Mouse (Mus musculus): Measurements from ENCODE around the gene Map3k21. TPM values are rescaled to one million over a fixed set of nuclear protein-coding genes. Genes with fewer than 3 reads are reported as not detected.
A peak's percentile ranks its signal among the peaks of the same experiment; 100 is the strongest.

Map3k21 gene
- polyA plus RNA-seq, 1 experiment from 2014 or later, result 0.27 TPM

GRCm38 (mm10) chr8:125975981-125976380 is 65.7 kb downstream of the Map3k21 start:
- Histone ChIP-seq H3K36me3 (no peaks in the 10 kb centered on the region), H3K4me1 (no peaks in the 10 kb centered on the region), H3K9ac (no peak overlapping the region), H3K9me3 (replicated peaks) (no peaks in the 10 kb centered on the region), H3K4me2 (replicated peaks) (no peak overlapping the region), H3K27me3 (no peaks in the 10 kb centered on the region), H3K27ac (replicated peaks) (no peak overlapping the region), H3K4me3 (replicated peaks) (no peak overlapping the region)
- WGBS, result 75% methylated on average over 4 of the region's 4 CpGs
- no peak for ATAC-seq (ENCODE audit: insufficient number of reproducible peaks, low FRiP score, low TSS enrichment, low read depth)

- ATAC-seq (ENCODE audit: insufficient number of reproducible peaks, low FRiP score, low TSS enrichment, low read depth), result no peak
- 35% methylated on average over 6 of the region's 6 CpGs for WGBS
- H3K27me3 ChIP-seq, result no peaks in the 10 kb centered on the region
Measured at GRCm38 (mm10) chr8:125980826-125981225, 70.6 kb downstream of the Map3k21 start.

GRCm38 (mm10) chr8:125983515-125983914 is 73.3 kb downstream of the Map3k21 start:
- Histone ChIP-seq H3K27ac (replicated peaks) (no peak overlapping the region), H3K9ac (no peak overlapping the region), H3K9me3 (replicated peaks) (no peaks in the 10 kb centered on the region), H3K27me3 (no peaks in the 10 kb centered on the region), H3K4me3 (replicated peaks) (no peak overlapping the region), H3K4me1 (0 out of 2 replicates have a peak, but pooled peaks cover 4% of the 10 kb centered on the region), H3K36me3 (no peaks in the 10 kb centered on the region), H3K4me2 (replicated peaks) (no peak overlapping the region)
- ATAC-seq (ENCODE audit: insufficient number of reproducible peaks, low FRiP score, low TSS enrichment, low read depth), result no peak
- WGBS, result 71% methylated on average over 3 of the region's 3 CpGs

More at GRCm38 (mm10) chr8:125980826-125981225, 70.6 kb downstream of the Map3k21 start:
- Histone ChIP-seq H3K4me1 (no peaks in the 10 kb centered on the region), H3K9ac (no peak overlapping the region), H3K4me3 (replicated peaks) (no peak overlapping the region), H3K9me3 (replicated peaks) (no peaks in the 10 kb centered on the region), H3K4me2 (replicated peaks) (no peak overlapping the region), H3K36me3 (no peaks in the 10 kb centered on the region), H3K27ac (replicated peaks) (no peak overlapping the region)

GRCm38 (mm10) chr8:125984140-125984539 is 73.9 kb downstream of the Map3k21 start:
- no peak overlapping the region for H3K4me3 ChIP-seq (replicated peaks)
- 93% methylated on average over 4 of the region's 4 CpGs for WGBS
- no peak overlapping the region for H3K27ac ChIP-seq (replicated peaks)
- no peaks in the 10 kb centered on the region for H3K36me3 ChIP-seq
- no peaks in the 10 kb centered on the region for H3K27me3 ChIP-seq
- H3K4me2 ChIP-seq (replicated peaks), result no peak overlapping the region
- no peaks in the 10 kb centered on the region for H3K9me3 ChIP-seq (replicated peaks)
- 0 out of 2 replicates have a peak, but pooled peaks cover 4% of the 10 kb centered on the region for H3K4me1 ChIP-seq
- H3K9ac ChIP-seq, result no peak overlapping the region
- no peak for ATAC-seq (ENCODE audit: insufficient number of reproducible peaks, low FRiP score, low TSS enrichment, low read depth)

- Histone ChIP-seq H3K36me3 (no peaks in the 10 kb centered on the region), H3K4me3 (replicated peaks) (no peak overlapping the region), H3K4me2 (replicated peaks) (no peak overlapping the region), H3K4me1 (0 out of 2 replicates have a peak, but pooled peaks cover 4% of the 10 kb centered on the region), H3K27me3 (peaks cover 5% of the 10 kb centered on the region; the same call in 1 of the 2 replicates), H3K27ac (replicated peaks) (no peak overlapping the region), H3K9ac (no peak overlapping the region), H3K9me3 (replicated peaks) (no peaks in the 10 kb centered on the region)
- ATAC-seq (ENCODE audit: insufficient number of reproducible peaks, low FRiP score, low TSS enrichment, low read depth), result no peak
- WGBS, result 90% methylated on average over 2 of the region's 2 CpGs
Measured at GRCm38 (mm10) chr8:125985364-125985763, 75.1 kb downstream of the Map3k21 start.

- H3K27ac ChIP-seq (replicated peaks), result no peak overlapping the region
- no peak overlapping the region for H3K4me3 ChIP-seq (replicated peaks)
- peaks cover 5% of the 10 kb centered on the region; the same call in 1 of the 2 replicates for H3K27me3 ChIP-seq
- H3K36me3 ChIP-seq, result no peaks in the 10 kb centered on the region
- ATAC-seq (ENCODE audit: insufficient number of reproducible peaks, low FRiP score, low TSS enrichment, low read depth), result no peak
- 54% methylated on average over 6 of the region's 6 CpGs for WGBS
- H3K4me2 ChIP-seq (replicated peaks), result no peak overlapping the region
- no peaks in the 10 kb centered on the region for H3K9me3 ChIP-seq (replicated peaks)
- H3K4me1 ChIP-seq, result 0 out of 2 replicates have a peak, but pooled peaks cover 4% of the 10 kb centered on the region
- H3K9ac ChIP-seq, result no peak overlapping the region
Measured at GRCm38 (mm10) chr8:125986999-125987589, 76.8 kb downstream of the Map3k21 start.

GRCm38 (mm10) chr8:125987996-125988395 is 77.7 kb downstream of the Map3k21 start:
- peaks cover 6% of the 10 kb centered on the region; the same call in 1 of the 2 replicates for H3K27me3 ChIP-seq
- H3K4me1 ChIP-seq, result 0 out of 2 replicates have a peak, but pooled peaks cover 4% of the 10 kb centered on the region
- no peak overlapping the region for H3K4me3 ChIP-seq (replicated peaks)
- H3K9ac ChIP-seq, result no peak overlapping the region
- ATAC-seq (ENCODE audit: insufficient number of reproducible peaks, low FRiP score, low TSS enrichment, low read depth), result no peak
- H3K27ac ChIP-seq (replicated peaks), result no peak overlapping the region
- H3K4me2 ChIP-seq (replicated peaks), result no peak overlapping the region
- WGBS, result 36% methylated on average over 2 of the region's 2 CpGs
- H3K36me3 ChIP-seq, result no peaks in the 10 kb centered on the region
- H3K9me3 ChIP-seq (replicated peaks), result no peaks in the 10 kb centered on the region

- H3K27ac ChIP-seq (replicated peaks), result no peak overlapping the region
- 30% methylated on average over 9 of the region's 9 CpGs for WGBS
- no peak overlapping the region for H3K4me3 ChIP-seq (replicated peaks)
- H3K36me3 ChIP-seq, result no peaks in the 10 kb centered on the region
- H3K9ac ChIP-seq, result no peak overlapping the region
- H3K4me2 ChIP-seq (replicated peaks), result no peak overlapping the region
- no peaks in the 10 kb centered on the region for H3K9me3 ChIP-seq (replicated peaks)
- H3K27me3 ChIP-seq, result peaks cover 35% of the 10 kb centered on the region
- ATAC-seq (ENCODE audit: insufficient number of reproducible peaks, low FRiP score, low TSS enrichment, low read depth), result no peak
- peaks cover 19% of the 10 kb centered on the region for H3K4me1 ChIP-seq
Measured at GRCm38 (mm10) chr8:125993636-125994035, 83.4 kb downstream of the Map3k21 start.

GRCm38 (mm10) chr8:125995101-125995986 is 85.1 kb downstream of the Map3k21 start, which contains the start of gene Kcnk1:
Gene Kcnk1, plus strand, starts transcription at chr8:125995170.
- peak; percentile 70 for ATAC-seq (ENCODE audit: insufficient number of reproducible peaks, low FRiP score, low TSS enrichment, low read depth)

GRCm38 (mm10) chr8:125996031-125996839 is 86.0 kb downstream of the Map3k21 start:
- peaks cover 19% of the 10 kb centered on the region for H3K4me1 ChIP-seq
- H3K9me3 ChIP-seq (replicated peaks), result no peaks in the 10 kb centered on the region
- peak overlapping the region; percentile 25; the same call in 1 of the 2 replicates for H3K27ac ChIP-seq (replicated peaks)
- no peaks in the 10 kb centered on the region for H3K36me3 ChIP-seq
- ATAC-seq (ENCODE audit: insufficient number of reproducible peaks, low FRiP score, low TSS enrichment, low read depth), result no peak
- peaks cover 30% of the 10 kb centered on the region for H3K27me3 ChIP-seq
- H3K4me2 ChIP-seq (replicated peaks), result peak overlapping the region; percentile 91
- 12% methylated on average over 14 of the region's 14 CpGs for WGBS
- H3K9ac ChIP-seq, result peak overlapping the region; percentile 45; the same call in 1 of the 2 replicates
- H3K4me3 ChIP-seq (replicated peaks), result peak overlapping the region; percentile 59

More at GRCm38 (mm10) chr8:125995101-125995986, 85.1 kb downstream of the Map3k21 start, which contains the start of gene Kcnk1:
- under 1% methylated on average over 73 of the region's 73 CpGs for WGBS
- no peaks in the 10 kb centered on the region for H3K9me3 ChIP-seq (replicated peaks)
- no peaks in the 10 kb centered on the region for H3K36me3 ChIP-seq
- H3K4me2 ChIP-seq (replicated peaks), result peak within 1 kb of the TSS; percentile 91
- peaks cover 30% of the 10 kb centered on the region for H3K27me3 ChIP-seq
- H3K27ac ChIP-seq (replicated peaks), result peak within 1 kb of the TSS; percentile 51
- H3K4me1 ChIP-seq, result peaks cover 19% of the 10 kb centered on the region
- H3K9ac ChIP-seq, result peak within 1 kb of the TSS; percentile 45
- peak within 1 kb of the TSS; percentile 59 for H3K4me3 ChIP-seq (replicated peaks)

Measured in embryonic facial prominence, embryonic 15.5 days (tissue).